Mouse (Mus musculus) kidney, postnatal 25 days (tissue): ENCODE measurements around the gene Hpca.

Source experiments
- DNase-seq, 2 experiments: peaks; one replicate each; pipeline ENCODE4 v3.0.0; 2021; ENCODE audit warnings: mixed read lengths in 2 of 2

Gene Hpca

DNA sequence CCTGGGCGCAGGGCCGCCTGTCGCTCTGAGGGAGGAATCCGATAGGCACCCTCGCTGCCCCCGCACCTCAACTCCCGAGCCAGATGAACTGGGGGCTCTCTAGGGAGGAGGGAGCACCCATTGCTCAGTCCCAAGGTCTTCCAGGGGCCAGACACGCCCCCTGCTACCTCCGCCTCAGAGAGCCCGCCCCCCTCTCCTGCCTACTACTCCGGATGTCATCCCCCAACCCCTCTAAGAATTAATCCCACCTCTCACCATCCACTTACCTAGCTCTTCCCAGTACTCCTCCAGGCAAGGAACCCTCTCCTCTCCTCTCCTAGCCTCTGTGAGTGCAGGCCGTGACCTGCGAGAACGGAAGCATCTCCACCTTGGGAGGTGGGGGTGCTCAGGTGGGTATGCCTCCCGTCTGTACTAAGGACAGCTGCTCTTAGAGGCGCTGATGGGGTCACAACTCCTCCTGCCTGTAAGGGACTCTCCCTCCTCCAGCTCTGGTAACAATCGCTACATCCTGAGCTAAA lies at the start of gene Hpca:
Hpca (minus strand) TSS at position 468 of the 518 bp plus-strand sequence.
- no peak for DNase-seq

GRCm38 (mm10) chr4:129161581-129162255 lies 39.9 kb upstream of the Hpca start:
- no peak for DNase-seq

GRCm38 (mm10) chr4:129161076-129161475 lies 39.2 kb upstream of the Hpca start:
- DNase-seq, result no peak

- no peak for DNase-seq
Measured at GRCm38 (mm10) chr4:129158549-129158948, 36.7 kb upstream of the Hpca start.

DNA sequence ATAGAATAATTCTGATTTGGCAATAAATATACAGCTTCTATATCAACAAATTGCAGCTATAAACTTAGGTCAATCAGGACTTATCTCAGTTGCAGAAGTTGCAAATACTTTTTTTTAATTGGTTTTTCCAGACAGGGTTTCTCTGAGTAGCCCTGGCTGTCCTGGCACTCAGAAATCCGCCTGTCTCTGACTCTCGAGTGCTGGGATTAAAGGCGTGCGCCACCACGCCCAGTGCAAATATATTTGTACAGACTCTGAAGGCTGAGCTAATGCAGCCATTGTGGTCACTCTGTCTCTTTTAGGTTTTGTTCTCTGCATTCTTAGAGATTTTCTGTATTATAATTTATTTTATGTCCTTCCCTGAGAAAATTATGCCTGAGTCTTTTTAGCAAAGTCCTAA lies 35.7 kb upstream of the Hpca start:
- no peak for DNase-seq

GRCm38 (mm10) chr4:129151276-129151811 lies 29.5 kb upstream of the Hpca start:
- peak; percentile 21 to 73 for DNase-seq

- no peak for DNase-seq
Measured at GRCm38 (mm10) chr4:129149321-129149720, 27.5 kb upstream of the Hpca start.

DNA sequence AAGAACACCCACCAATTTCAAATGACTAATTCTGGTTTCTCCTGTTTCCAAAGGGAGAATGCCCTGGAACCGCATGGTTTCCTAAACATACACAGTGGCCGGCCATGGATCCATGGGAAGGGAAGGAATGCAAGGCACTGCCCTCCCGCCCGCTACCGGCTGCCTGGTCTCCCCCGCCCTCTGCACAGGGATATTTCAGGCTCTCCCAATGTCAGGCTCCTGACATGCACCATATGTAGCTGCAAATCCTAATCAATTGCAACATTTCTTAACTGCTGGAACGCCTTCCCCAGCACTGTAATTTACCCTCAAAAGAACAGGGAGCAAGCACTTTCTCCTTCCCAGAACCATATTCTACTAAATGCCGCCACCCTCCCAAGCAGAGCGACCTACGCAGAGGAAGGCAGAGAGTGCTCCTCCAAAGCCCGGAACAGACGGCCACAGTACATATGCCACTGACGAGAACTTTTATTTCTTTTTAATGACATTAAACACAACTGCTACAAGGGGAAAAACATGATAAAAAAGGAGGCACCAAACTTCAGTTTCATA lies 25.8 kb upstream of the Hpca start:
- no peak for DNase-seq

GRCm38 (mm10) chr4:129146392-129146791 lies 24.6 kb upstream of the Hpca start:
- DNase-seq, result no peak

GRCm38 (mm10) chr4:129145943-129146342 lies 24.1 kb upstream of the Hpca start:
- DNase-seq, result no peak

GRCm38 (mm10) chr4:129145411-129145810 lies 23.6 kb upstream of the Hpca start:
- no peak for DNase-seq

GRCm38 (mm10) chr4:129144401-129145367 lies 22.8 kb upstream of the Hpca start:
- no peak for DNase-seq

DNA sequence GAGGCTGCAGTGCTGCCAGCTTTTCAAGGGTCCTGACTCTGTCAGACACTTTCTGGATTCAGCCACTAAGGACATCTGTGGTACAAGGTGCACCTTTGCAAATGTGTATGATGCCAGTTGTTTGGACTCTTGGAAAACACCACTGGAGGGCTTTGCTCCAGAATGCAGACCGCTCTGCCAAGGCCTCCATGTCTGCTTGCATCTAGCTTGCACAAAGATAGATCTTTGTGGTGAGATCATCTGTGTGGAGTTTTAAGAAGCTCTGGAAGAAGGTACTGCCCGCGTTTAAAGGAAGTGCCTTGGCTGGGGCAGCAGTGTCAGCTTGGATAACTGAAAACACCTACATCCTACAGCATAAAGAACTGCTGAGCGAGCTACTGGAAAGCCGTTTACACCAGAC lies 21.7 kb upstream of the Hpca start:
- DNase-seq, result no peak

- DNase-seq, result no peak
Measured at GRCm38 (mm10) chr4:129142439-129143045, 20.7 kb upstream of the Hpca start.

- DNase-seq, result no peak
Measured at GRCm38 (mm10) chr4:129141560-129142438, 20.0 kb upstream of the Hpca start.

- no peak for DNase-seq
Measured at GRCm38 (mm10) chr4:129140808-129141207, 19.0 kb upstream of the Hpca start.

- no peak for DNase-seq
Measured at GRCm38 (mm10) chr4:129139642-129140041, 17.8 kb upstream of the Hpca start.

DNA sequence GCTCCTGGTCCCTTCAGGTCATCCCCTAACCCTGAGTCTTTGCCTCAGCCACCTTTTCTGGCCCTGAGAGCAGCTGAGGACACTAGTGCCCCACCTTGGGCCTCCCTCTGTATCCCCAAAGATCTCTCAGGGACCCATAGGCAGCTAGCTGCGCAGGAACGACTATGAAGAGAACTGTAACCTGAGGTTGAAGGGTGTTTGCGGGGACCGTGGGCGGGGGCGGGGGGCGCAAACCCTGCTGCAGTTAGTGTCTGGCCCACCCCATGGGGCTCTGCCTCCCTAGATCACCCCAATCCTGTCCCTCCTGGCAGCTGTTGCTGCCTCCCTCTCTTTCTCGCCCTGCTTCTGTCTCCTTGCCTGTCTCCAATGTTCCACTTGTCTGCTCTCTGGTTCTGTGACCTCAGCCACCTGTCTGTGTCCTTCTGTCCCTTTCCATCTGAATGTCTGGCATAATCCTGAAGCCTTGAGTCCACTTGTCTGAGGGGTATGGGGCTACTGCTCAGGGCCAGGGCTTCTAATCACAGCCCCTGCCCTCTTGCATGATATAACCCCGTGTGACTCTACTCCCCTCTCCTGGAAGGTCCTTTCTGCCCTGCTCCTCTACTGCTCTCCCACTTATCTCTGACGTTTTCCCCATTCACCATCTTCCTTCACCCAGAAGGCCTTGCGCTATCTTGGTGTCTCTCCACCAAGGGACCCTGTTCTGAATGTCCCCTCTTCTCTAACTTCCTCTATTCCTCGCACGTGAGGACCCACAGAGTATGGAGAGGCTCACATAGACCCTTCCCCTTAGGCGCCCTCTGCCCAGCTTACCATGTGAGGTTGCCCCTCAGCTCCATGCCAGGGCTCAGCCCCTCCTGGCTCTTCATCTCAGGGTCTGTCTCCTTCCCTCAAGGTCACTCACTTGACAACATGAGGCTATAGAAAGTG lies 15.8 kb upstream of the Hpca start:
- no peak for DNase-seq

- DNase-seq, result no peak
Measured at GRCm38 (mm10) chr4:129136579-129137391, 14.9 kb upstream of the Hpca start, which contains the start of gene Fndc5. Gene Fndc5, plus strand, starts transcription at chr4:129136999.
